Mouse (Mus musculus): ENCODE measurements at regions not wholly inside any gene's neighbourhood (a gene's known extent, or its start where the extent isn't known, plus 50 kb on each side); places are given as distances from the start of the nearest gene placed in this dataset.

GRCm38 (mm10) chr14:54185265-54185830, 68.6 kb downstream of the Dad1 start:
- Histone ChIP-seq H3K27me3 (replicated peaks) (peaks cover 4% of the 10 kb centered on the region), H3K9me3 (replicated peaks; ENCODE audit: low read length) (no peaks in the 10 kb centered on the region), H3K36me3 (replicated peaks in 1 of 2; ENCODE audit: control insufficient read depth in 1 of 2, insufficient read depth in 1 of 2, low read length in 1 of 2) (no peaks in the 10 kb centered on the region), H3K4me2 (ENCODE audit: insufficient read depth, low read depth, poor library complexity, severe bottlenecking) (no peak overlapping the region), H3K9ac (ENCODE audit: insufficient read depth, low read depth) (no peak overlapping the region), H3K4me1 (ENCODE audit: control insufficient read depth in 1 of 2, insufficient read depth in 2 of 2) (peaks cover 0 to 8% of the 10 kb centered on the region in 2 experiments; a peak in 2 of 4 replicates), H3K79me2 (replicated peaks; ENCODE audit: control insufficient read depth, extremely low read depth, insufficient read depth, poor library complexity, severe bottlenecking) (no peaks in the 10 kb centered on the region), H3K4me3 (replicated peaks in 1 of 3; ENCODE audit: low read depth in 2 of 3, low read length in 2 of 3, poor library complexity in 1 of 3) (no peak overlapping the region), H3K27ac (ENCODE audit: insufficient read depth, low read depth) (no peak overlapping the region)
- in situ Hi-C loops (cut with MboI; ENCODE audit: low pct_ligation_motif_present, low pct_unique_long_range_greater_than_20kb, low sequenced_read_pairs) (no loop called here), dilution Hi-C loops (cut with MboI; ENCODE audit: extremely low pct_ligation_motif_present, extremely low pct_unique_long_range_greater_than_20kb, low sequenced_read_pairs) (no loop called here)
- TF ChIP-seq E2F4 (IDR thresholded peaks at IDR 0.05; ENCODE audit: insufficient replicate concordance, low read depth, low read length), result no peak
- no peak for TF ChIP-seq RAD21 (IDR thresholded peaks at IDR 0.05; ENCODE audit: low read depth, low read length)
- TF ChIP-seq CHD1 (IDR thresholded peaks at IDR 0.05; ENCODE audit: low read depth, low read length), result no peak
- TF ChIP-seq RCOR1 (conservative IDR thresholded peaks at IDR 0.05; ENCODE audit: low read depth, low read length), result no peak
- no peak for TF ChIP-seq MYC (IDR thresholded peaks at IDR 0.05; ENCODE audit: low read depth, low read length)
- TF ChIP-seq SMC3 (IDR thresholded peaks at IDR 0.05; ENCODE audit: low read depth, low read length), result no peak
- TF ChIP-seq NELFE (IDR thresholded peaks at IDR 0.05; ENCODE audit: low read depth, low read length), result no peak
- TF ChIP-seq IRF4 (IDR thresholded peaks at IDR 0.05; ENCODE audit: low read depth, low read length), result no peak
- TF ChIP-seq PAX5 (IDR thresholded peaks at IDR 0.05; ENCODE audit: low read length), result no peak
- no peak for TF ChIP-seq POLR2AphosphoS2 (IDR thresholded peaks at IDR 0.05; ENCODE audit: low read depth, low read length)
- TF ChIP-seq POLR2A (IDR thresholded peaks at IDR 0.05; ENCODE audit: low read depth, low read length), result no peak
- no peak for TF ChIP-seq TBP (conservative IDR thresholded peaks at IDR 0.05; ENCODE audit: low read depth, low read length)
- no peak for TF ChIP-seq BHLHE40 (IDR thresholded peaks at IDR 0.05; ENCODE audit: low read depth, low read length)
- no peak for TF ChIP-seq MXI1 (IDR thresholded peaks at IDR 0.05; ENCODE audit: low read depth, low read length)
- no peak for TF ChIP-seq USF2 (conservative IDR thresholded peaks at IDR 0.05; ENCODE audit: low read depth, low read length)
- TF ChIP-seq JUND (conservative IDR thresholded peaks at IDR 0.05; ENCODE audit: low read depth, low read length), result no peak
- TF ChIP-seq USF1 (IDR thresholded peaks at IDR 0.05; ENCODE audit: low read depth, low read length), result no peak
- no peak for TF ChIP-seq CTCF (conservative IDR thresholded peaks at IDR 0.05 in 1 of 2, IDR thresholded peaks at IDR 0.05 in 1 of 2; ENCODE audit: low read depth in 2 of 2, low read length in 2 of 2)
- DNase-seq (ENCODE audit: extremely low read depth), result no peak

- DNase-seq (ENCODE audit: extremely low read depth), result no peak
- Histone ChIP-seq H3K9me3 (replicated peaks; ENCODE audit: low read length) (no peaks in the 10 kb centered on the region), H3K27ac (ENCODE audit: insufficient read depth, low read depth) (no peak overlapping the region), H3K9ac (ENCODE audit: insufficient read depth, low read depth) (no peak overlapping the region), H3K27me3 (replicated peaks) (peaks cover 4% of the 10 kb centered on the region), H3K36me3 (replicated peaks in 1 of 2; ENCODE audit: control insufficient read depth in 1 of 2, insufficient read depth in 1 of 2, low read length in 1 of 2) (no peaks in the 10 kb centered on the region), H3K79me2 (replicated peaks; ENCODE audit: control insufficient read depth, extremely low read depth, insufficient read depth, poor library complexity, severe bottlenecking) (no peaks in the 10 kb centered on the region), H3K4me2 (ENCODE audit: insufficient read depth, low read depth, poor library complexity, severe bottlenecking) (no peak overlapping the region), H3K4me1 (ENCODE audit: control insufficient read depth in 1 of 2, insufficient read depth in 2 of 2) (peaks cover 0 to 8% of the 10 kb centered on the region in 2 experiments; a peak in 2 of 4 replicates), H3K4me3 (replicated peaks in 1 of 3; ENCODE audit: low read depth in 2 of 3, low read length in 2 of 3, poor library complexity in 1 of 3) (no peak overlapping the region)
- dilution Hi-C loops (cut with MboI; ENCODE audit: extremely low pct_ligation_motif_present, extremely low pct_unique_long_range_greater_than_20kb, low sequenced_read_pairs), result no loop called here
- in situ Hi-C loops (cut with MboI; ENCODE audit: low pct_ligation_motif_present, low pct_unique_long_range_greater_than_20kb, low sequenced_read_pairs), result no loop called here
- TF ChIP-seq TCF12 (IDR thresholded peaks at IDR 0.05; ENCODE audit: low read depth, low read length) (no peak), ZNF384 (IDR thresholded peaks at IDR 0.05; ENCODE audit: low read depth, low read length) (no peak), ZKSCAN1 (IDR thresholded peaks at IDR 0.05; ENCODE audit: borderline replicate concordance, low read depth, low read length) (no peak), USF1 (IDR thresholded peaks at IDR 0.05; ENCODE audit: low read depth, low read length) (no peak), HCFC1 (IDR thresholded peaks at IDR 0.05; ENCODE audit: low read depth, low read length) (no peak), ELF1 (IDR thresholded peaks at IDR 0.05; ENCODE audit: low read depth, low read length) (no peak), KAT2A (IDR thresholded peaks at IDR 0.05; ENCODE audit: insufficient replicate concordance, low read length) (no peak), EP300 (IDR thresholded peaks at IDR 0.05; ENCODE audit: low read length) (no peak)
Observed at GRCm38 (mm10) chr14:54183873-54184272, 70.0 kb downstream of the Dad1 start.
